Mouse (Mus musculus): ENCODE results near the gene Rbm6.

The Rbm6 gene

DNA sequence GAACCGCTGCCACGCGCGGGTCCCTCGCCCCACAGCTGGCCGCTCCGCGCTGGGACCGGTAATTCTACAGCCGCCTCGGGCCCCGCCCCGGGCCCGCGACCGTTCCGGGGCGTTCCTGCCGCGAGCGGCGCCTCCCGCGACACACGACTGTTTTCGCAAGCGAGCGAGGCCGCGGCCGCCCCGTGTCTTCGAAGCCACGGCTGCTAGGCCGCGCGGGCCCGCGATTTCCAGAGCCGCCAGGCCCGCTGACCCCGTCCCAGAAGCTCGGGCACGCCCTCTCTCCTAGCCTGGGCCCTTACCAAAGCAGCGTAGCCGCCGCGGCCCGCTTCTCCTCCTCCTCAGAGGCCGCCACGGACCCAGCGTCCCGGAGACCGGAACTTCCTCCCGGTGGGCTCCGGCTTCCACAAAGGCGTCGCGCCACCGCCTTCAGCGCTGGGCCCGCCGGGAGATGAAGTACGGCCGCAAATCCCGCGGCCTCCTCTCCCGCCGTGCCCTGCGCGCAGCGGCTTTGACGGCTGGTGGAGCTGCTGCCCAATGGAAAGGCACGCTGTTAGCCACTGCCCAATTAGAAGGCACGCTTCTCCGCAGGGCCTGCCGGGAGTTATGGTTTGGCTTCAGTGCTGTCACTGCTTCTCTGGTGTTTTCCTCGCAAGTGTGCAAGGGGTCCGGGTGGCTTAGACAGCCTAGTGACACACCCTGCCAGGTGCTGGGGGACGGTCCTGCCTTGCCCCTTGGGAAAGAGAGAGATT is 513 bp downstream of the Rbm6 start:
- peak; percentile 97 for DNase-seq

DNA sequence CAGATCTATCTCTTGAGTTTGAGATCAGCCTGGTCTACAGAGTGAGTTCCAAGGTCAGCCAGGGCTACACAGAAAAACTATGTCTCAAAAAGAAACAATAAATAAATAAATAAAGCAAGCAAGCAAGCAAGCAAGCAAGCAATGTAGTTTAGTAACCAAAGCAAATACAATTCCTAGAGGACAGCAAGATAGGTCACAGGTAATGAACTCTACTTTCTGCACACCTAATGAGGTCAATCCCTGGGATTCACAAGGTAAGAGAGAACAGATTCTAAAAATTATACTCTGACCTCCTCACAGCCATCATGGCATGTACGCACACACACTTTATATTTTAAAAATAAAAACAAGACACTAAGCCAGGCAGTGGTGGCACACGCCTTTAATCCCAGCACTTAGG is 7.0 kb downstream of the Rbm6 start:
- no peak for DNase-seq

DNA sequence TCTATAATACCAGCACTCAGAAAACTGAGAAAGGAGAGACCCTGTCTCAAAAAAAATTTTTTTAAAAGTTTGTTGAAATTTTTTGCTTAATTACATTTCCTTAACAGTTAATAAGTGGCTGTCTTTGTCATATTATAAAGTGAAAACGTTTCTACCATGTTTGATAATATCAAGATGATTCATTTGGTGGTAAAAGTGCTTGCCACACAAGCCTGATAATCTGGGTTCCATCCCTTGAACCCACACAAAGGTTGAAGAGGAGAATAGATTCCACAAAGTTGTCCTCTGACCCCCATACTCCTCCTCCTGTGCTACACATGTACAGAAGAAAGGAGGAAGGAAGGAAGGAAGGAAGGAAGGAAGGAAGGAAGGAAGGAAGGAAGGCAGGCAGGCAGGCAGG is 8.5 kb downstream of the Rbm6 start:
- DNase-seq: no peak

DNA sequence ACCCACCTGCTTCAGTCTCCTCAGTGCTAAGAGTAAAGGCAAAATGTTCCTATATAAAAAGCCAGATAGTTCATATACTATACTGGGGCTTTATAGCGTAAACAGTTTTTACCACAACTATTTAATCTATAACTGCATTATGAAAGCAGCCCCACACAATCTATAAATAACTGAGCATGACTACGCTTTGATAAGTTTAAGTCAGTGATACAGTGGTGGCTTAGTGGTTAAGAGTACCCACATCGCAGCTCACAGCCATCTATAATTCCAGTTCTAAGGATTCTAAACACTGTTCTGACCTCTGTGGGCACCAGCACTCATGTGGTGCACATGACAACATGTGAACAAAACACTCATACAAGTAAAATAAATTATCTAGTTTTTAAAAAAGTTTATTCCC is 14.7 kb downstream of the Rbm6 start:
- no peak for DNase-seq

DNA sequence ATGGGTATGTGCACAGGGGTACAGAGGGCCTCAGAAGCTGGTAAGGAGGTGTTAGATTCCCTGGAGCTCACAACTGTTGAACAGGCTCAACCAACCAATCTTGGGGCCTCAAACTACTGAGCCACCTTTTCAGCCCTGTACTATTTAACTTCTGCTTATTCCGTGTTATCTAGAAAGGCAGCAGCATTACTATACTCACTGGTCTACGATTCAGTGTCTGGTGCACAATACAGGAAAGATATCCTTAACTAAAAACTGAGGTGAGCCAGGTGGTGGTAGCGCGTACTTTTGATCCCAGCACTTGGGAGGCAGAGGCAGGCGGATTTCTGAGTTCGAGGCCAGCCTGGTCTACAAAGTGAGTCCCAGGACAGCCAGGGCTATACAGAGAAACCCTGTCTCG is 24.1 kb downstream of the Rbm6 start:
- DNase-seq: no peak

DNA sequence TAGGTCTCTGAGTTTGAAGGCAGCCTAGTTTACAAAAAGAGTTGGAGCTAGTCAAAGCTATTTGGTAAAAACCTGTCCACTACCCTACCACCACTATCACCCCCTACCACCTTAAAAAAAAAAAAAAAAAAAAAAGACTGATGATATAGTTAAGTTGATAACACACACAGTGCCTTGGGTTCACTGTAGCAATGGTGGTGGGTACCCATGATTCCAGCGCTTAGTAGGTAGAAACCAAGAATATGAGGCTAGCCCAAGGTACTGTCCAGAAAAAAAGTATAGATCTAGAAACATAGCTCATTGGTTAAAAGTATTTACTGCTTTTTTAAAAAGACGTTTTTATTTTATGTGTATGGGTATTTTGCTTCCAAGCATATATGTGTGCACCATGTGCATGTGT is 30.3 kb downstream of the Rbm6 start:
- no peak for DNase-seq

DNA sequence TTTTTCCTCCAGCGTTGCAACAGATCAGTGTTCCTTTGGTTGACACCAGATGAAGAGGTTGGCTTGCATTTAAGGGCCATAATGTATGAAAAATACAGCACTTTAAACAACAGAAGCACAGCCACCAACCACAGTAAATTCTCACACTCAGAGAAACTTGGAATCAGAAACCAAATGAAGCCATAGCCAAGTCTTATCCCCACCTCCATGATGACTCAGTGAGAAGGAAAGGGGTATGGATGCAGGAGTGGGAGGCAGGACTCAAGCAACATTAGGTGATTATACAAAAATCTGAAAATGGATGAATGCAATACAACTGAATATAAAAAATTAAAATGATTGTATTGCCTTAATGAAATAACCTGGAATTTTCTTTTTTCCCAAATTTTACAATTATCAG is 34.2 kb downstream of the Rbm6 start:
- no peak for DNase-seq

DNA sequence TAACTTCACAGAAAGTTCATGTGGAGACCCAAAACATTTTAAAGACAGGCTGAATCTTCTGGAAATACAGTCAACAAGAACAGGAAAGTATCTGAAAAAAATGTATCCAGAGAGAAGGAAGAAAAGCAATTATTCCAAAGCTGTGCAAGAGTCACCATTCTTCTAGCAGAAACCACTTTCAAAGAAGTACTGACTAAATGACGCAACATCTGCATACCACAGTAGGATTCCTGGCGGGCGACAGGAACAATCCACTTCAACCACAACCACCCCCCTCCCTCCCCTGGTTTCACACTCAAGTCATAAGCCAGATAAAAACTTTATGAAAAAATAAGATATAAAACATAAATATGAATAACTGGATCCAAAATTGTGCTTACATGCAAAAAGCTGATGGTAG is 39.2 kb downstream of the Rbm6 start:
- DNase-seq: no peak

DNA sequence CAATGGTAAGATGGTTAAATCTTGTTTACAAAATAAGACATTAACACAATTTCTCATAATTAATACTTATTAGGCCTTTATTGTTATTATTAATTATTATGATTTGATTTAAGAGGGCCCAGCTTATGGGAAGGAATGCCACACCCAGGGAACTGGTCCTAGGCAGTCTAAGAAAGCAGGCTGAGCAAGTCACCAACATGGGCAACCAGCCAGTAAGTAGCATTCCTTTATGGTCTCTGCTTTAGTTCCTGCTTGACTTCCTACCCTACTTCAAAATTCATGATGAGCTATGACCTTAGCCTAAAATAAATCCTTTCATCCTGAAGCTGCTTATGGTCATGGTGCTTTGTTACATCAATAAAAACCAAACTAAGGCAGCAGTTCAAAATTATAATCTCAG is 41.3 kb downstream of the Rbm6 start:
- DNase-seq: no peak

DNA sequence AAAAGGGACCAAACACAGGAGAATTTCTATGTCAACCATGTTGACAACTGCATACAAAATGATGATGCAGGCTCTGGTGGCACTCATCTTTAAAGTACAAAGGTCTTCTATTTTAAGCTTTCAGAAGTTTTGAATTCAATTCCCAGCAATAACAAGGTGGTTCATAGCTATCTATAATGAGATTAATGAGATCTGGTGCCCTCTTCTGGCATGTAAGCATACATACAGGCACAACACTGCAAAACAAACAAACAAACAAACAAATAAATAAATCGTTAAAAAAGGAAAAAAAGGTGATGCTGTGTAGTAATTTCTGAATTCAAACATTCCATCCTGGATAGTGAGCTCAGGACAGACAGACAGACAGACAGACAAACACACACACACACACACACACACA is 60.9 kb downstream of the Rbm6 start:
- DNase-seq: no peak

DNA sequence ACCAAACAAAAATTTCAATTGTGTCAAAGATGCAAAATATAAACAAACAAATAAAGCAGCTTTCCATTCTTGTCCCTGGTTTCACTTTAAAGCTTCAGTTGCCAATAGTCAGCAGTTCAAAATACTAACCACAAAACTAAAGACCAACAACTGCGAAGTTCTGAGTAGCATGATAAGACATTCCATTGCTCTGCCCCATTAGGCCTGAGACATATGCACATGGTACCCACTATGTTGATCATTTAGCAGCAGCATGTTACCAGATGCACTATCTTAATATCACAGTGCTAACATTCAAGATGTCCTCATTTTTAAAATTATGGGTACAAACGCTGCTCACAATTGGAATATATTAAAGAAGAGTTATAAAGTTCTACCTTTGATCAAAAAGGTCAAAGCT is 62.1 kb downstream of the Rbm6 start:
- DNase-seq: no peak

DNA sequence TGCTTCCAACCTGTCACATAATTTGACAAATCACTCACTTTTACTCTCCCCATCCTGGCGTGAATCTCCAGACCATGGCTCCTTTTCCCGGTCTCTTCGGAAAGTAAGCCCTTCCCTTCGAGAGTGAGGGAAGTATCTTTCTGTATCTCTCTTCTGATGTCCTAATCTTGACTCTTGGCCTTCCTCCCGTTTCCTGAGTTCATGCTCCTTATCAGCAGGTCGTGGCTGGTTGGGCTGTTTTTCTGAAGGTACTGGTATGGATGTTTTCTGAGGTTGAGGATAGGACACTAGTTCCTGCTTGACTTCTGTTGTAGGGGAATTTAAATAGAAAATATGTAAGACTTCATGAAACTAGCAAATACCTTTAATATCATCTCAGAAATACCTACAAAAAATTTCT is 81.3 kb downstream of the Rbm6 start:
- no peak for DNase-seq

DNA sequence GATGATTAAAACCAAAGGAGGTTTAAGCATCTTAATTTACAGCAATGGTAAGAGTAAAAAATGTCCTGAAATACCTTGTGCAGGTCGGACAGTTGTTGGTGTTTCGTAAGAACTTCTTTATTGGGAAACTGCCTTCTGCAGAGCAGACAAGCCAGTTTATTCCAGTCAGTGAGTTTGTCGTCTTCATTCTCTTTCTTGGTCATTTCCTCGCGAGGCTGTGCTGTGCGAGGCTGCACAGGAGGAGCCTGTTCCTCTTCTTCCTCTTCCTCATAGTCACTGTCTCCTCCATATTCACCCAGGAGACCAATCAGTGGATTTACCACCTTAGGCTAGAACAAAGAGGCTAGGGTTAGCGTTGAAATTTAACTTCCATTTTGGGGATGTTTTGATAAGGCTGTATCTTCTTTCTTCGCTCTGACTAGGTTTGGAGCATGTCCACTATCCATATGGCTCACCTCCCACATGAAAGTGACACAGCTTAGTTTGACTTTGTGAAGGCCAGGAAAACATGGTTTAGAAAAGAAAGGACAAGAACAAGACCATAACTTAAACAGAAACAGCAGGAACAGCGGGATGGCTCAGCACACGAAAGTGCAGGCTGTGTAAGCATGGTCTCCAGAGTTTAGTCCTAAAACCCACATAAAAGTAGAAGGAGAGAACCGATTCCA is 90.4 kb downstream of the Rbm6 start:
- DNase-seq: no peak

DNA sequence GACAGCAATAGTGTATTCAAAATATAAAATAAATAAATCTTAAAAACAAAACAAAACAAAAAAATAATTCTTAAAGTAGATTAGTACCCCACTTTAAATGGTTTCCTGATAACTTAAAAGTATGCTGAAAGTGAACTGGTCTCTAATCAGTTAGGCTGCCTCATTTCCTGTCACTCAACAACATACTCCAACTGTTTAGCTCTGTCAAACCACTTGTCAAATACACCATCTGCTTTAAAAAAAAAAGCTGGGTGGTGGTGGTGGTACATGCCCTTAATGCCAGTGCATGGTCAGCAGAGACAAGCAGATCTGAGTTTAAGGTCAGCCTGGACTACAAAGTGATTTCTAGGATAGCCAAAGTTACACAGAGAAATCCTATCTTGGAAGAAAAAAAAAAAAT is 96.2 kb downstream of the Rbm6 start:
- no peak for DNase-seq

DNA sequence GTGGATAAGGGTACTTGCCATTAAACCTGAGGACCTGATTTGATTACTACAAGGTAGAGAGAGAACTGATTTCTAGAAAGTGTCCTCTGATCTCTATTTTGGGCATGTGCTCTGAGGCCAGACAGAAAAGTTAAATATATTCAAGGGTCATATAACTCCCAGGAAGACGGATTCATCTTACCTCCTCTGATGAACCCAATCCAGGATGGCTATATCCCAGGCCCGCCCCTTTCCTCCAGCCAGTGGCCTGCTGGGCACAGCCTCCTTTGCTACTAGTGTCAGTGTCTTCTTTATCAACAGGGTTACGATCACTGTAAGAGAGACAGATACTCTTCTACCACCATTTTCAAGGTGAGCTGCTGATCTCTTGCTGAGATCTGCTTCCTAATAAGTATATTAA is 98.6 kb downstream of the Rbm6 start:
- DNase-seq: no peak

DNA sequence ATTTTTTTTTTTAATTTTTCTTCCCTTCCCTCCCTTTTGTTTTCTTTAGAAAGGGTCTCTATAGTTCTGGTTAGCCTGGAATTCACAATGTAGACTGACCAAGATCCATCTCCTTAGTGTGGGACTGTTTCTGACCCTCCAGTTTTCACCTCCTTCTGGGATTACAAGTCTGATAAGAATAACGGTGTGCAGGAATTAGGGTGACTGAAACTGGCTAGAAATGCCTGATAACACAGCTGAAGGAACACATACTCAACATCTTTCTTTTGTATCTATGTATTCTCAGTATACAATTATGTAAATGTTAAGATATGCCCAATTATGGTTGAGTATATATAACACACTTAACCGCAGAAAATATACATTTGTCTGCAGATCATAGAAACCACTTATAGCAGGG is 101.3 kb downstream of the Rbm6 start:
- DNase-seq: no peak

DNA sequence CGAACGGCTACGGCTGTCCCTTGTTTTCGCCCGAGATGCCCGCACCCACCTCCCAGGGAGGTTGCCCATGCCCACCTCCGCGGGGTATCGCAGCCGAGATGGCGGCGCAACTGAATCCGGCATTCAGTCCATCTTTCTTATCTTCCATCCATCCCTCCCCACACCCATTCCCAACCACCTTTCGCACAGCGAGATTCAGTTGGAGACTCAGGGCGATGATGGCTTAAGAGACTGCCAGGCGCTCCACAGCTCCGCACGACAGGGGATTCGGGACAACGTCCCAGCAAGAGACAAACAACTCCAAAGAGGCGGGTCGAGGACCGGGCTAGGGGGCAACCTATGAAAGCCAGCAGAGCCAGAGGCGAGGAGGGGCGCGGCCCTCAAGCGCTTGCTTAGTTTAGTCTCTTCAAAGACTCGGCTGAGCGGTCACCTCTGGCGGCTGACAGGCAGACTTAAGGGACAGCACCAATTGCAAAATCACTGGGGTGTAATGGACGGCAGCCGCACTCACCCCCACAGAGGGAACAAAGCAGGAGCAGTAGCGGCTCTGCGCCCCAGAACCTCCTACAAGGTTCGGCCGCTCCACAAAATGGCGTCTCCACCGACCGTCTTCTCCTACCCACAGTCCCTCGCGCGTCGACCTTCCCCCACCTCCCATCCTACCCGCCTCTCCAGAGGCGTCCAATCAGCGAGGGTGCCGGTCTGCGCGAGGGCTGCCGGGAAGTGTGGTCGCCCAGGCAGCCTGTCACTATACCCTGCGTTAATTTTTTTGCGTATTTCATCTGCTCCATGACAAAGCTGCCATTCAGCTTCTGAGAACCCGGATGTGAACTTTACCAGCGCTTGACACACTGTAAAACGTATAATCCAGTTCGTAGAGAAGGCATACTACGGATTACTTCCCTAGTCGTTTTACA is 102.4 kb downstream of the Rbm6 start, which contains the start of gene Rbm5:
Gene Rbm5 (minus strand): TSS at position 623 of the 917 bp plus-strand sequence.
- peak; percentile 96 for DNase-seq

DNA sequence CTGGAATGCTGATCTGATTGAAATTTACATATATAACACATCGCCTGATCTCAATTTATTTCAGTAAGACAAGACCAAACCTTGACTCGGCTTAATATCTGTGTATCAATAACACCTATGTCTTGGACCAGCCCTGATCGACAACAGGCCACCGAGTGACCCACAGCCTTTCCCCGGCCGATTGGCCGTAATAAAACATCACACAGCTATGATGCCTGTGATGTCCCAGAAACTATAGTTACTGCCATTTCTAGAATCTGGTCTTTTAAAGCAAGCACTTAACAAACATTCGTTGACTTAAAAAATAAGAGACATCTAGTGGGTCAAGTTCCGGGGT is 103.0 kb downstream of the Rbm6 start:
- no peak for DNase-seq

DNA sequence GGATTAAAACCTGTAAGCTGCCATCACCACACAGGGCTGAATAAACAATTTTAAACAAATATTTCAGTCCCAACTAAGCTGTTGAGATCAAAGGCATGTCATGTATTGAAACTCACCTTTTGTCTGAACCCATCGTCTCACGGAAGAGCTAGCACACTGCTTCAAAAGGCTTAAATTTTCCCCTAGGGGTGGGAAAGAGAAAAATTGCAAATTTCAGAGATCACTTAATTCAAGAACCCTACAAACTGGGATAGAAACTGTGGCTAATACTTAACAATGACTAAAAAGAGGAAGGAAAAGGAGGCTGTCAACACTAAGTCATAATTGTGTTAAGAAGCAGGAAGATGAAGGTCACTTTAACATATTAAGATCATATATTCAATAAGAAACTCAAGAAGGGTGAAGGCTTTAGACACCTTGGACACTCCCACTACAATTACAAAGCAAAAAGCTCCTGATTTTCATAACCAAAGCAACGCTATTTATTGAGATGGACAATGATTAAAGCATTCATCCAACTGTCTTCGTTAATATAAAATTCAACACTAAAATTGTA is 103.5 kb downstream of the Rbm6 start:
- DNase-seq: no peak

DNA sequence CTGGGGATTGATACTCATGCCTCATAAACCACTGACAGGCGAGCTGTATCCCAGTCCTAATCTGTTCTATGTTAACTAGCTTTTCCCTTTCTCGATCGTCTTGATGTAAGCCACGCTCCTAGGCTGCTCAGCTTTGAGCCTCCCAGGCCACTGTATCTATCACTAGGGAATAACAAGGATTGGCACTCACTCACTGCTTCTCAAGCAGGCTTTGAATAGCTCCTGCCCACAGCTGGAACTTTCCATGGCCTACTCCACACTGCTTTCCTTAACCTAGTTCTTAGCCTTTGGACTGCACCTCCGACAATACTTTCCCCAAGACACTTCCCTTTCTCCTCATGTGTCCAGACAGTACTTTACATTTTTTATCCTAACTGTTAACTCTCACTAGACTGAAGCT is 104.2 kb downstream of the Rbm6 start:
- DNase-seq: no peak

DNA sequence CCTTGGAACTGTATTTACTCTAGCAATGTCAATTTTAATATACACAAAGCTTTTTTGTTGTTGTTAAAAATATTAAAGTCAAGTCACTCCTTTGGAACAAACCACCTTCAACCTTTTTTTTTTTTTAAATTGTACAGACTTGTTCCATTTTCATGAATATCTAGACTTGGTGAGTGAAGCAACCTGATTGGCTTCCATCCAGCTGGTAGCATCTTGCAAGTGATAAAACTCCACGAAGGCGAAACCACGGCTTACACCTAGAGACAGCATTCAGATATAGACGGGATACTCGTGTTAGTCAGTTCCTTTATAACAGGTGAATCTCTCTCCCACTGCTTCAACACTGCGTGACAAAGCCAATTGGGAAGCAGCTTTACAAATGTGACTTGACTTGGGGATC is 113.4 kb downstream of the Rbm6 start:
- no peak for DNase-seq

DNA sequence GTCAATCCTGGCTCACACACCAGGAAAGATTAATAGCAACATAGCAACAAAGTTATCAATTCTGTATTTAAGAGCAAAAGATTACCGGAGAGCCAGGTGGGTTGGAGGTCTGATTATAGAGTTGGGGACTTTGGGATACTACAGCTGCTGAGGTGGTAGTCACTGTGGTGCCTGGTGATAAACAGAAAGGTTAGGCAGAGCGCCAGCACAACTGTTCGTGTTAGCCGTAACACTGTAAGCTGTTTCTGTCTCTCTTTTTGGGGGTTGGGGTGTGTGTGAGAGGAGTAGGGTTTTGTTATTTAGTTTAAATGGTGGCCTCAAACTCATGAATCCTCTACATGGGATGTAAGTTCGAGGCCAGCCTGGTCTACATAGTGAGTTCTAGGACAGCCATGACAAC is 122.7 kb downstream of the Rbm6 start:
- DNase-seq: no peak

DNA sequence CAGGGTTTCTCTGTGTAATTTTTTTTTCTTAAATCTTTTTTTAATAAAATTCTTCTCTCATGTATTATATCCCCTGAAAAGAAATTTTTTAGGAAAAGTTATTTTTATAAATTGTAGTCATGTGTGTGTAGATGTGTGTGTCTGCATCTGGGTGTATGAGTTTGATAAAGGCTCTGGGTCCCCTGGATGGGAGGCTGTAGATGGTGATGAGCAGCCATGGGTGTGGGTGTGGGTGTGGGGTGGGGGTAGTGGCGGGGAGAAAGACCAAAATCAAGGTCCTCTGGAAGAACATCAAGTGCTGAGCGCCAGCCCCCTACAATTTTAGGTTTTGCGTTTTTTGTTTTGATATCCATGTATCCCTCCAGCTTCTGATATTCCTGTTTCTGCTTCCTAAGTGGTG is 125.0 kb downstream of the Rbm6 start:
- no peak for DNase-seq

DNA sequence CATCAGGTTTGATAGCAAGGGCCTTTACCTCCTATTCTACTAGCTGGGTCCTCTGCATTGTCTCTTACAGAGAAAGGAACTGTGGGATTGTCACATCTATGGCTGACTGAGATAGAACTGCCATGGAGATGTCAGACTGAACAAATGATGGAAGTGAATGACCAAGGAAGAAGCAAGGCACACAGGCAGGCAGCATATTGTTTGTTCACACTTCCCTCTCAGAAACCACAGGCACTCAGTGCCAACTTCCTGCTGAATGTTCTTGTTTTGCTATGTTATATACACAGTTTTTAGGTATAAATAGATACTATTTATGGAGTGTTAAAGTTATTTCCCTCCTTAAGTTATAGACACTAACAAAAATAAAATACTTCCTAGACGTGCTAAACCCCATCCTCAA is 125.7 kb downstream of the Rbm6 start:
- DNase-seq: no peak

All from layer of hippocampus, adult 9-11 months (tissue).